ENCODE assay signal across 23 mouse cellular contexts in genomic region chr12:113106386-113106785, GRCm38 (mm10). TPM values are rescaled to one million over a fixed set of nuclear protein-coding genes. Genes with fewer than 3 reads are reported as not detected.
DNase-seq lines count a peak whose midpoint lies in the region; ATAC-seq and TF ChIP-seq lines count a peak whose summit lies in the region.
"Had no signal": no experiment of that assay in that cellular context is flagged by ENCODE, and none has a peak within 500 bp of the region (broad histone marks: within the 10 kb centered on the region; RNA-seq: fewer than 3 reads in every experiment).

No protein-coding gene starts in this region.

- no peak for TF ChIP-seq POLR2A in myocyte (IDR thresholded peaks at IDR 0.05; ENCODE audit: insufficient read length, low read depth)

- peak; percentile 47 for ATAC-seq in lung, postnatal 0 days
- ATAC-seq in megakaryocyte, adult 5-6 weeks (ENCODE audit: poor library complexity, severe bottlenecking) = no peak
- ATAC-seq: forebrain, embryonic 13.5 days had no signal

- H3K4me3 ChIP-seq in lung, postnatal 0 days (ENCODE audit: low read depth, low read length) = no peak overlapping the region
- no peak overlapping the region for H3K4me3 ChIP-seq in myocyte
- H3K4me3 ChIP-seq: forebrain, embryonic 13.5 days; neural tube, embryonic 13.5 days had no signal

- H3ac ChIP-seq in myocyte (ENCODE audit: control insufficient read depth, insufficient read length) = no peak overlapping the region

- DNase-seq in adrenal gland, postnatal 14 days = peak; percentile 49
- no peak for DNase-seq in adrenal gland, adult 18-20 months (ENCODE audit: low spot score in 2 of 2)
- peak; percentile 58 for DNase-seq in lung, postnatal 0 days (ENCODE audit: low spot score)
- DNase-seq in lung, postnatal 14 days = no peak
- peak; percentile 46 for DNase-seq in adipocyte (ENCODE audit: low spot score)
- no peak for DNase-seq in cerebellum, postnatal 10 days
- DNase-seq: kidney, postnatal 14 days; left cerebral cortex, postnatal 4 days; retina, postnatal 1 day; thymus, postnatal 36 days had no signal

- WGBS in lung, postnatal 0 days = 49% methylated on average over 6 of the region's 6 CpGs

- no peak for TF ChIP-seq EP300 in lung, postnatal 0 days (IDR thresholded peaks at IDR 0.05)

- peaks cover 89% of the 10 kb centered on the region for H3K79me2 ChIP-seq in myocyte (ENCODE audit: control insufficient read depth, insufficient read depth)

- H3K27me3 ChIP-seq in lung, postnatal 0 days (replicated peaks; ENCODE audit: insufficient read depth, low read length) = no peaks in the 10 kb centered on the region
- H3K27me3 ChIP-seq in myocyte (ENCODE audit: control insufficient read depth, insufficient read depth, insufficient read length) = no peaks in the 10 kb centered on the region
- H3K27me3 ChIP-seq: forebrain, embryonic 13.5 days; neural tube, embryonic 13.5 days had no signal

- no peaks in the 10 kb centered on the region for H3K9me3 ChIP-seq in lung, postnatal 0 days (ENCODE audit: low read length)
- H3K9me3 ChIP-seq: neural tube, embryonic 13.5 days had no signal

- no peaks in the 10 kb centered on the region; the same call in 1 of the 2 replicates for H3K4me1 ChIP-seq in lung, postnatal 0 days (ENCODE audit: insufficient read depth, low read depth, low read length)

- H3K27ac ChIP-seq in lung, postnatal 0 days (ENCODE audit: low read length) = peak overlapping the region; percentile 32; the same call in 1 of the 2 replicates
- H3K27ac ChIP-seq: forebrain, embryonic 13.5 days; macrophage; neural tube, embryonic 13.5 days had no signal

- no peak for TF ChIP-seq CTCF in lung, postnatal 0 days (IDR thresholded peaks at IDR 0.05)

- no peaks in the 10 kb centered on the region for H3K36me3 ChIP-seq in lung, postnatal 0 days (ENCODE audit: insufficient read depth, low read length)
- H3K36me3 ChIP-seq in myocyte (ENCODE audit: control insufficient read depth, insufficient read depth) = no peaks in the 10 kb centered on the region
- H3K36me3 ChIP-seq: neural tube, embryonic 13.5 days had no signal

- H3K4me2 ChIP-seq in lung, postnatal 0 days (replicated peaks; ENCODE audit: low read depth, low read length) = no peak overlapping the region
- H3K4me2 ChIP-seq in myocyte (ENCODE audit: low read depth) = peak overlapping the region; percentile 35
- H3K4me2 ChIP-seq: forebrain, embryonic 13.5 days; neural tube, embryonic 13.5 days had no signal

- H3K9ac ChIP-seq in lung, postnatal 0 days (replicated peaks; ENCODE audit: low read depth) = no peak overlapping the region
- H3K9ac ChIP-seq: forebrain, embryonic 13.5 days; neural tube, embryonic 13.5 days had no signal

TF ChIP-seq in myocyte, 11 proteins besides CTCF, POLR2A, EP300 and RAD21:
- TF ChIP-seq CEBPB (IDR thresholded peaks at IDR 0.05; ENCODE audit: insufficient read depth, poor library complexity, severe bottlenecking) (no peak), TCF12 (IDR thresholded peaks at IDR 0.05; ENCODE audit: insufficient read depth, poor library complexity, severe bottlenecking) (no peak), USF1 (IDR thresholded peaks at IDR 0.05; ENCODE audit: low read depth) (no peak), E2F4 (IDR thresholded peaks at IDR 0.05; ENCODE audit: insufficient read depth) (no peak), SRF (IDR thresholded peaks at IDR 0.05; ENCODE audit: control insufficient read depth, insufficient read length, low read depth) (no peak), MYOD1 (IDR thresholded peaks at IDR 0.05; ENCODE audit: control insufficient read depth in 1 of 3, insufficient read length in 2 of 3, low read depth in 2 of 3) (no peak), TCF3 (IDR thresholded peaks at IDR 0.05; ENCODE audit: insufficient read length, low read depth) (no peak), MAX (IDR thresholded peaks at IDR 0.05; ENCODE audit: low read depth) (no peak), REST (IDR thresholded peaks at IDR 0.05; ENCODE audit: insufficient read depth, insufficient read length) (no peak), MYOG (IDR thresholded peaks at IDR 0.05; ENCODE audit: control insufficient read depth in 1 of 3, insufficient read depth in 1 of 3, insufficient read length in 2 of 3, low read depth in 2 of 3) (no peak), POLR2AphosphoS2 (IDR thresholded peaks at IDR 0.05; ENCODE audit: insufficient read length, low read depth) (no peak)

RNA-seq across cellular contexts. Expression of gene Mta1, which starts 8.3 kb away (rescaled TPM):
- 83.7 and 94.0 TPM in 2 replicates for total RNA-seq in adrenal gland, postnatal 14 days (2021)
- total RNA-seq in adrenal gland, adult 18-20 months (2021) = 10 to 100 TPM; 61.6 to 89.6 TPM
- 10.5 and 12.2 TPM in 2 replicates for polyA plus RNA-seq in lung, postnatal 0 days (2015; fragmentation: Nextera tagmentation; extraction: Ambion mirVana)
- 101 TPM for polyA plus RNA-seq in myocyte (2012; fragmentation: generic; extraction: Trizol)
- 32.0 and 35.5 TPM in 2 replicates for total RNA-seq in megakaryocyte, adult 5-6 weeks (2015)
- total RNA-seq in megakaryocyte, adult 5-6 weeks (2017) = 14.5 and 21.4 TPM in 2 replicates

RNA-seq across cellular contexts. Expression of gene Tex22, which starts 32.1 kb away (rescaled TPM):
- 0.37 and 0.49 TPM in 2 replicates for total RNA-seq in adrenal gland, postnatal 14 days (2021)
- under 1 TPM in 1 of 2 experiments, not detected in 1; 0.27 TPM for total RNA-seq in adrenal gland, adult 18-20 months (2021)
- not detected in 2 replicates for polyA plus RNA-seq in lung, postnatal 0 days (2015; fragmentation: Nextera tagmentation; extraction: Ambion mirVana)
- polyA plus RNA-seq in myocyte (2012; fragmentation: generic; extraction: Trizol) = 0.11 TPM
- 0.25 TPM in 1 of 2 replicates, not detected in the other for total RNA-seq in megakaryocyte, adult 5-6 weeks (2015)
- total RNA-seq in megakaryocyte, adult 5-6 weeks (2017) = 0.88 TPM in 1 of 2 replicates, not detected in the other
- total RNA-seq: common myeloid progenitor, adult 5-6 weeks; gastrocnemius, adult 8-10 months; hematopoietic stem cell, adult 5-6 weeks had no signal
- polyA plus RNA-seq: embryonic facial prominence, embryonic 14.5 days; forebrain, embryonic 13.5 days; intestine, embryonic 14.5 days; macrophage; midbrain, postnatal 0 days; neural tube, embryonic 13.5 days; small intestine, adult 2 months; stomach, embryonic 14.5 days had no signal

RNA-seq across cellular contexts. Expression of gene Crip2, which starts 33.6 kb away (rescaled TPM):
- total RNA-seq in adrenal gland, postnatal 14 days (2021) = 152 and 174 TPM in 2 replicates
- total RNA-seq in adrenal gland, adult 18-20 months (2021) = 10 to 100 TPM; 48.1 to 55.6 TPM
- polyA plus RNA-seq in lung, postnatal 0 days (2015; fragmentation: Nextera tagmentation; extraction: Ambion mirVana) = 1,357 and 1,498 TPM in 2 replicates
- 1,146 TPM for polyA plus RNA-seq in myocyte (2012; fragmentation: generic; extraction: Trizol)
- total RNA-seq in megakaryocyte, adult 5-6 weeks (2015) = 0.38 and 2.0 TPM in 2 replicates
- 2.1 TPM in 1 of 2 replicates, not detected in the other for total RNA-seq in megakaryocyte, adult 5-6 weeks (2017)

RNA-seq across cellular contexts. Expression of gene Crip1, which starts 39.7 kb away (rescaled TPM):
- total RNA-seq in adrenal gland, postnatal 14 days (2021) = 79.4 and 132 TPM in 2 replicates
- 100 to 1,000 TPM in 1 of 2 experiments, 10 to 100 TPM in 1; 52.9 to 106 TPM for total RNA-seq in adrenal gland, adult 18-20 months (2021)
- polyA plus RNA-seq in lung, postnatal 0 days (2015; fragmentation: Nextera tagmentation; extraction: Ambion mirVana) = 1,321 and 1,744 TPM in 2 replicates
- 1,677 TPM for polyA plus RNA-seq in myocyte (2012; fragmentation: generic; extraction: Trizol)
- 2,464 and 2,556 TPM in 2 replicates for total RNA-seq in megakaryocyte, adult 5-6 weeks (2015)
- 1,998 and 2,176 TPM in 2 replicates for total RNA-seq in megakaryocyte, adult 5-6 weeks (2017)

RNA-seq across cellular contexts. Expression of gene Tedc1, which starts 49.8 kb away (rescaled TPM):
- 3.1 and 3.7 TPM in 2 replicates for total RNA-seq in adrenal gland, postnatal 14 days (2021)
- total RNA-seq in adrenal gland, adult 18-20 months (2021) = under 1 TPM; 0.83 to 0.93 TPM
- polyA plus RNA-seq in lung, postnatal 0 days (2015; fragmentation: Nextera tagmentation; extraction: Ambion mirVana) = 2.5 and 2.6 TPM in 2 replicates
- 6.6 TPM for polyA plus RNA-seq in myocyte (2012; fragmentation: generic; extraction: Trizol)
- 3.6 and 3.7 TPM in 2 replicates for total RNA-seq in megakaryocyte, adult 5-6 weeks (2015)
- total RNA-seq in megakaryocyte, adult 5-6 weeks (2017) = 12.3 and 13.0 TPM in 2 replicates

Comparison
In these comparisons a context has a peak if more than half of its experiments do, and no peak if none do; other contexts are left out.
1. DNase-seq: peak in adrenal gland, postnatal 14 days (single experiment), lung, postnatal 0 days (single experiment) and adipocyte (single experiment); none in adrenal gland, adult 18-20 months (0 of 2), lung, postnatal 14 days (single experiment) and cerebellum, postnatal 10 days (0 of 2).
2. RNA of gene Crip2, which starts 33.6 kb away (total RNA-seq): 152 to 174 TPM in adrenal gland, postnatal 14 days and 48.1 to 55.6 TPM in adrenal gland, adult 18-20 months; 0.38 to 2.1 TPM in megakaryocyte, adult 5-6 weeks; every median in the first group is over 10 times any median in the second.